Mouse (Mus musculus): ENCODE data around the gene Pitx2.

Gene Pitx2

GRCm38 (mm10) chr3:129199609-129200500, at the start of gene Pitx2:
TSS of gene Pitx2 (plus strand) at chr3:129199878.
- in situ Hi-C loops (cut with MboI; ENCODE audit: low pct_unique_long_range_greater_than_20kb in 1 of 2, low sequenced_read_pairs in 2 of 2, unreplicated experiment in 1 of 2): loop anchor here (10.0 to 25.0 kb wide), 2 partner anchors 855 to 1912 kb away; partner anchors contain the start of gene Lef1 (in 1 of the 2)

- in situ Hi-C loops (cut with MboI; ENCODE audit: low pct_unique_long_range_greater_than_20kb in 1 of 2, low sequenced_read_pairs in 2 of 2, unreplicated experiment in 1 of 2): no loop called here
Observed at GRCm38 (mm10) chr3:129150001-129150400, 49.7 kb upstream of the Pitx2 start.

GRCm38 (mm10) chr3:129151096-129151685, 48.5 kb upstream of the Pitx2 start:
- in situ Hi-C loops (cut with MboI; ENCODE audit: low pct_unique_long_range_greater_than_20kb in 1 of 2, low sequenced_read_pairs in 2 of 2, unreplicated experiment in 1 of 2): no loop called here

- in situ Hi-C loops (cut with MboI; ENCODE audit: low pct_unique_long_range_greater_than_20kb in 1 of 2, low sequenced_read_pairs in 2 of 2, unreplicated experiment in 1 of 2): no loop called here
Observed at GRCm38 (mm10) chr3:129158812-129159370, 40.8 kb upstream of the Pitx2 start.

GRCm38 (mm10) chr3:129161333-129162035, 38.2 kb upstream of the Pitx2 start:
- in situ Hi-C loops (cut with MboI; ENCODE audit: low pct_unique_long_range_greater_than_20kb in 1 of 2, low sequenced_read_pairs in 2 of 2, unreplicated experiment in 1 of 2): no loop called here

- in situ Hi-C loops (cut with MboI; ENCODE audit: low pct_unique_long_range_greater_than_20kb in 1 of 2, low sequenced_read_pairs in 2 of 2, unreplicated experiment in 1 of 2): no loop called here
Observed at GRCm38 (mm10) chr3:129164246-129164645, 35.4 kb upstream of the Pitx2 start.

- in situ Hi-C loops (cut with MboI; ENCODE audit: low pct_unique_long_range_greater_than_20kb in 1 of 2, low sequenced_read_pairs in 2 of 2, unreplicated experiment in 1 of 2): no loop called here
Observed at GRCm38 (mm10) chr3:129165715-129166114, 34.0 kb upstream of the Pitx2 start.

- in situ Hi-C loops (cut with MboI; ENCODE audit: low pct_unique_long_range_greater_than_20kb in 1 of 2, low sequenced_read_pairs in 2 of 2, unreplicated experiment in 1 of 2): no loop called here
Observed at GRCm38 (mm10) chr3:129166684-129167083, 33.0 kb upstream of the Pitx2 start.

DNA sequence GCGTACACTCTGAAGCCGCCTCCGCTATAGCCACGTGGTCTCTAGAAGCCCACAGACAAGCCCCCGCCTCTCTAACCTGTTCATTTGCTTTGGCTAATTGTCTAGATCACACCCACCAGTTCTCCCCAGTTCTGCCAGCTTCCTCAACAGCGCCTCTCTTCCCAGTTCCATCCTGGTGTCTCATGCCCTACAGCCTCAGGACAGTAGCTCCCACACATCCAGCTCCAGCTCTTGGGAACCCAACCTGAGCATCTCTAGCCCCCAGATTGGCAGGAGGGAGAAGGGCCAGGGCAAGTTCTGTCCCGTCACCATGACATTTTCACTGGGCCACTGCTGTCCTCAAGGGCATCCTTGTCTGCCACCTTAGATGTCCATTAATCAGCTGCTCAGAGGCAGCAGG, 29.3 kb upstream of the Pitx2 start:
- in situ Hi-C loops (cut with MboI; ENCODE audit: low pct_unique_long_range_greater_than_20kb in 1 of 2, low sequenced_read_pairs in 2 of 2, unreplicated experiment in 1 of 2): no loop called here

DNA sequence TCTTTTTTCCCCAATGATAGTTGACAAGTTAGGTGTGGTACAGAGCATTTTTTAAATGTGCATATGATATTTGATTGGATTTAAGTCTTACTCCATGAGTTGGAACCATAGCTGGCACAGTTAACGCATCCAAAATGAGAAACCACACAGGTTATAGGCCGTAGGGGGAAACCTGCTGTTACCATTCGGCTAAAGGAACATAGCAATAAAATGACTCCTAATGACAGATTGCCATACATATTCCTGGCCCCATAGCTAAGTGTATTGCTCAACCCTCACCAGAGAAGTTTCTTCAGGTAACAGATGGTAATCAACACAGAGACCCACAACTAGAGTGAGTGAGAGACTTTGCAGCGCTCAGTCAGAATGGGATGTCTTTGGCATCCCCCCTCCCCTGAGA, 27.9 kb upstream of the Pitx2 start:
- in situ Hi-C loops (cut with MboI; ENCODE audit: low pct_unique_long_range_greater_than_20kb in 1 of 2, low sequenced_read_pairs in 2 of 2, unreplicated experiment in 1 of 2): no loop called here

GRCm38 (mm10) chr3:129194436-129194835, 5.2 kb upstream of the Pitx2 start:
- in situ Hi-C loops (cut with MboI; ENCODE audit: low pct_unique_long_range_greater_than_20kb in 1 of 2, low sequenced_read_pairs in 2 of 2, unreplicated experiment in 1 of 2): no loop called here

DNA sequence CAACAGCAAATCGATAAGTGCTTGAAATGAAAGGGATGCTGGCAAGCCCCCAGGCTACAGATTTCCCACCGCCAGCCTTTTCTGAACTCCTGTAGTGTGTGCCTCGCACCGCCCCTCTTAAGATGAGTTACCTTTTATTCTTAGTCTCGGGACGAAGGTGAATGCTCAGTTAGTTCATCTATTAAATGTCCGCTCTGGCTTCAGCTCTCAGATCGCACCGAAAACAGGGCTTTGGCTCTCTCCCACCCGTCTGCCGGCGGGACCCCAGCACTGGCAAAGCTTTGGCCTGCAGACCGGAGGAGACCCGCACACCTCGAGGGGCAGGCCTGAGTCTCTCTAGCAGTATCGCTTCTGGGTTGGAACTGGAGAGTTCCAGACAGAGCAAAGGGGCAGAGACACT, 4.6 kb upstream of the Pitx2 start:
- in situ Hi-C loops (cut with MboI; ENCODE audit: low pct_unique_long_range_greater_than_20kb in 1 of 2, low sequenced_read_pairs in 2 of 2, unreplicated experiment in 1 of 2): no loop called here

GRCm38 (mm10) chr3:129195816-129196549, 3.7 kb upstream of the Pitx2 start:
- in situ Hi-C loops (cut with MboI; ENCODE audit: low pct_unique_long_range_greater_than_20kb in 1 of 2, low sequenced_read_pairs in 2 of 2, unreplicated experiment in 1 of 2): no loop called here

DNA sequence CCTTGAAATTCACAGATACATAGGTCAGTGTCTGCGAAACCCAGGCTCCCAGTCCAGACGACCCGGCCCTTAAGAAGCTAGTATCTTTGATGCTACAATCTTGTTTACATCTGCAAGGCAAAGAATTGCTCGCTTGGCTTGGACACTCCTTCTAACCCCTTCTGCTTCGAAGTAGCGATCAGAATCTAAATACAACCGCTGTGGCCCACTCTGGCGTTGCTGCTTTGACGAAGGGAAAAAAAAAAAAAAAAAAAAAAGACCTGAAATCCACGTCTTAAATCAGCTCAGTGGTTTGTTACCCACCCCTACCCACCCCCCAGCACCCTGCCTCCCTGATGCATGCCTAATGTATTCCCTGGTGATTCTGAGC, 3.1 kb upstream of the Pitx2 start:
- in situ Hi-C loops (cut with MboI; ENCODE audit: low pct_unique_long_range_greater_than_20kb in 1 of 2, low sequenced_read_pairs in 2 of 2, unreplicated experiment in 1 of 2): no loop called here

DNA sequence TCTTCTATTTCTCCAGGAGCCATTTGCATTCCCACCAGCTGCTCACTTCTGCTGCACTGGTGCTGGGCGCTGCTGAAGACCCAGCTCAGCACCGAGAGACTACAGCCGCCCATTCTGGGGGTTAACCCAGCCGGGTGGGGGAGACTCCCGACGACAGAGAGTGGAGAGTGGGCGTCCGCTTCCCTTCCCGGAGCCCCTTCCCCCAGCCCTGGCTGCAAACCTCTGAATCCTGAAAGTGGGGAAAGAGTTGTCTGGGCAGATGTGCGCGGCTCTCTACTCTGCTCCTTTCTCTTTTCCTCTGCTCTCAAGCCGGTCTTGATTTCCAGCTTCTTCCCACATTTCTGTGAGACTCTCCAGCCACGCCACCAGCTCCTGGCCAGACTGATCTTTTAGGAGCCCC, 2.6 kb upstream of the Pitx2 start:
- in situ Hi-C loops (cut with MboI; ENCODE audit: low pct_unique_long_range_greater_than_20kb in 1 of 2, low sequenced_read_pairs in 2 of 2, unreplicated experiment in 1 of 2): no loop called here

DNA sequence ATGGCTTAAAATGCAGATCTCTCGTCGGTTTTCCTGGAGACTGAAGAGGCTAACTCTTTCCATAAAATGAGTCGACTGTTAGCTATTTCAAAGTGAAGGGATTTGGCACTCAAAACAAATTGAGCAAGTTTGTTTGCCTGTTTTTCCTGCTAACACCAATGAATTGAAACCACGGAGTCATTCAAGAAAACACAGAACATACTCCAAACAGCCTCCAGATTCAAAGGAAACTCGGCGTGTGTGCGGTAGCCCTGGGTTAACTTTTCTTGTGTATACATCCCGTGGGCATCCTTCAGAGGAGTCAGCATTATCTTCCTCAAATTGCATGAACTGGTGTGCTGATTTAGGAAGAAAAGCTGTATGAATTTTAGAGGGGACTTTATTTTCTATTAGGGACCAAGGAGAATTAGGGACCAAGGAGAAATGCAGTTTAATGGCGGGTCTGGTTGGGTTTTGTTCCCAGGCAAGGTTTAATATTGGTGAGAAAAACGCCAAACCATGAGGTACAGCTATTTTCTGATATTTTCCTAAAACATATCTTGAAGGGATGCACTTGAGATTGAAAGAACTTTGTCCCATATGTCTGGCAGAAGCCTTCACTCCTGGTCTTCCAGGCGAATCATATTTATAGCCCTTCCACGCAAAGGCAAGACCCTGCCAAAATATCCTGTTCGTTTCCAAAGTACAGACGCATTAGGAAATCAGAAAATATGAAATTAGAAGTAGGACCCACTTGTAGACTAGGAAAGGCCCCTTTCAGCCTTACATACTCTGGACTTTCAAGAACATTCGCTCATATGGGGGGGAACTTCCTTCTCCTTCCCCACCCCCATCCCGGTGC, 1.7 kb upstream of the Pitx2 start:
- in situ Hi-C loops (cut with MboI; ENCODE audit: low pct_unique_long_range_greater_than_20kb in 1 of 2, low sequenced_read_pairs in 2 of 2, unreplicated experiment in 1 of 2): no loop called here

DNA sequence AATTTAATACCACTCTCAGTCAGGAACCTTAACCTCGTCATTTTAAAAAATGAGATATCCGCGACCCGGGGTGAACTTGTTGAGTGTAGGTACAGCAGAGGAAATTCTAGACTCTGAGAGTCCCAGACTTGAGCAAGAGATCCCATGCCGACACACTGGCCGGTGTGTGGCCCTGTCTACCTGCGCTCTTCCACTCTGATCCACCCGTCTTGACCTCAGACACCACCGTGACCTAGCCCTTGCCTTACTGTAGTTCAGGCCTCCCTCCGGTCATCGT, 1.1 kb upstream of the Pitx2 start:
- in situ Hi-C loops (cut with MboI; ENCODE audit: low pct_unique_long_range_greater_than_20kb in 1 of 2, low sequenced_read_pairs in 2 of 2, unreplicated experiment in 1 of 2): no loop called here

DNA sequence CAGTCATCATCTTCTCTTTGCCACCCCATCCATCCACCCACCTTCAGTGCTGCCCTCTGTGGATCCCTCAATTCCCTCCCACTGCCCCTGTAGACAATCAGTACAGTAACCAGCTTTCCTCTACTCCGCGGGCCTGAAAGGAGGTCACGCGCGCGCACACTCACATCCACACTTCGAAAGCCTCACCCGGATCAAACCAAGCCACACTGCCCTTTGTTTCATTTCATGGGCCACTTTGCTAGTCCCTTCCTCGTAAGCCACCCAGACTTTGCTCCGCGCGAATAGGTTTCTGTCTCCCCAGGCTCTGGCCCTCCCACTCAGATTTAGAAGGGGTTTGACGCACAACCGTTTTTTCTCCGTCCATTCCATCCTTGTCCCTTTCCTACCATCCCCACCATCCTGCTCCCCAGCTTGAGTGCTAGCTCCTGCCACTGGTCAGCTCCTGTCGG, 494 bp upstream of the Pitx2 start:
- in situ Hi-C loops (cut with MboI; ENCODE audit: low pct_unique_long_range_greater_than_20kb in 1 of 2, low sequenced_read_pairs in 2 of 2, unreplicated experiment in 1 of 2): no loop called here

All from mouse embryonic stem cell (cell line).